ENCODE assay signal across 9 mouse cellular contexts in genomic region chr4:136247386-136247728, GRCm38 (mm10). TPM values are rescaled to one million over a fixed set of nuclear protein-coding genes. Genes with fewer than 3 reads are reported as not detected.
A peak's percentile ranks its signal among the peaks of the same experiment; 100 is the strongest.
DNase-seq lines count a peak whose midpoint lies in the region; ATAC-seq and TF ChIP-seq lines count a peak whose summit lies in the region.
"Had no signal": no experiment of that assay in that cellular context is flagged by ENCODE, and none has a peak within 500 bp of the region (broad histone marks: within the 10 kb centered on the region; RNA-seq: fewer than 3 reads in every experiment).

No protein-coding gene starts in this region.

- peak overlapping the region; percentile 93 for H3K4me2 ChIP-seq in limb, embryonic 14.5 days (replicated peaks; ENCODE audit: low read depth, low read length, severe bottlenecking)
- H3K4me2 ChIP-seq in stomach, embryonic 15.5 days: peak overlapping the region; percentile 93

- under 1% methylated on average over 14 of the region's 14 CpGs for WGBS in limb, embryonic 14.5 days
- 3% methylated on average over 14 of the region's 14 CpGs for WGBS in stomach, embryonic 15.5 days

- H3K9me3 ChIP-seq in megakaryocyte, embryonic 14.5 days: no peaks in the 10 kb centered on the region
- no peaks in the 10 kb centered on the region for H3K9me3 ChIP-seq in limb, embryonic 14.5 days (ENCODE audit: control insufficient read depth, low read length)
- no peaks in the 10 kb centered on the region for H3K9me3 ChIP-seq in stomach, embryonic 15.5 days

- no peak for DNase-seq in frontal cortex, postnatal 10 days (ENCODE audit: low spot score in 2 of 2)
- no peak for DNase-seq in limb, embryonic 14.5 days (ENCODE audit: low spot score)
- no peak for DNase-seq in adrenal gland, postnatal 10 days
- DNase-seq in adrenal gland, adult (ENCODE audit: inconsistent age in 2 of 2, low spot score in 1 of 2): no peak

- no peak for TF ChIP-seq POLR2A in limb, embryonic 14.5 days (IDR thresholded peaks at IDR 0.05; ENCODE audit: borderline replicate concordance, extremely low read depth, insufficient read depth, insufficient read length)

- no peaks in the 10 kb centered on the region for H3K36me3 ChIP-seq in megakaryocyte, embryonic 14.5 days (replicated peaks; ENCODE audit: low read length)
- H3K36me3 ChIP-seq in limb, embryonic 14.5 days (ENCODE audit: control insufficient read depth, insufficient read depth, low read length): peaks cover 30% of the 10 kb centered on the region
- no peaks in the 10 kb centered on the region; the same call in 1 of the 2 replicates for H3K36me3 ChIP-seq in stomach, embryonic 15.5 days

- H3K27me3 ChIP-seq in megakaryocyte, embryonic 14.5 days (replicated peaks): peaks cover 95% of the 10 kb centered on the region
- H3K27me3 ChIP-seq in limb, embryonic 14.5 days (ENCODE audit: control insufficient read depth, insufficient read depth, low read length): peaks cover 53% of the 10 kb centered on the region
- H3K27me3 ChIP-seq in stomach, embryonic 15.5 days (replicated peaks): peaks cover 25% of the 10 kb centered on the region

- H3K4me3 ChIP-seq in megakaryocyte, embryonic 14.5 days (replicated peaks): peak overlapping the region; percentile 81
- H3K4me3 ChIP-seq in limb, embryonic 14.5 days (replicated peaks; ENCODE audit: low read length): peak overlapping the region; percentile 51
- peak overlapping the region; percentile 49 for H3K4me3 ChIP-seq in stomach, embryonic 15.5 days (replicated peaks)

- no peak overlapping the region for H3K27ac ChIP-seq in limb, embryonic 14.5 days (replicated peaks; ENCODE audit: low read depth, low read length)
- no peak overlapping the region for H3K27ac ChIP-seq in stomach, embryonic 15.5 days

- peak; percentile 41; the same call in 1 of the 2 replicates for ATAC-seq in frontal cortex, adult (ENCODE audit: low TSS enrichment)
- ATAC-seq in megakaryocyte, adult 5-6 weeks (ENCODE audit: poor library complexity, severe bottlenecking): no peak
- ATAC-seq in limb, embryonic 14.5 days (ENCODE audit: low FRiP score, low read depth): 0 out of 2 replicates have a peak, but pooled peaks have one; percentile 16
- no peak for ATAC-seq in stomach, embryonic 15.5 days (ENCODE audit: insufficient read depth, low FRiP score, low read depth)

- peak overlapping the region; percentile 58; the same call in 1 of the 2 replicates for H3K9ac ChIP-seq in limb, embryonic 14.5 days (ENCODE audit: low read depth, low read length, severe bottlenecking)
- H3K9ac ChIP-seq in stomach, embryonic 15.5 days: 0 out of 2 replicates have a peak overlapping the region, but pooled peaks have one; percentile 46

- H3K4me1 ChIP-seq in megakaryocyte, embryonic 14.5 days: peaks cover 35% of the 10 kb centered on the region
- peaks cover 36% of the 10 kb centered on the region for H3K4me1 ChIP-seq in limb, embryonic 14.5 days (ENCODE audit: control insufficient read depth, insufficient read depth, low read length)
- H3K4me1 ChIP-seq in stomach, embryonic 15.5 days: peaks cover 42% of the 10 kb centered on the region

RNA-seq across cellular contexts. Expression of gene Tcea3, which starts 0.2 kb away (rescaled TPM):
- polyA plus RNA-seq in megakaryocyte, embryonic 14.5 days (2012; ENCODE audit: insufficient read depth, low replicate concordance): not detected in 2 replicates
- total RNA-seq in megakaryocyte, adult 5-6 weeks (2015): 5.6 and 6.0 TPM in 2 replicates
- 3.5 and 7.2 TPM in 2 replicates for total RNA-seq in megakaryocyte, adult 5-6 weeks (2017)
- 4.7 and 8.0 TPM in 2 replicates for polyA plus RNA-seq in limb, embryonic 14.5 days (2012; rRNA removed)
- polyA plus RNA-seq in limb, embryonic 14.5 days (2014; fragmentation: Nextera tagmentation; extraction: Ambion mirVana): 17.4 and 20.6 TPM in 2 replicates
- polyA plus RNA-seq in stomach, embryonic 15.5 days (2015; fragmentation: Nextera tagmentation; extraction: Ambion mirVana): 18.9 and 20.8 TPM in 2 replicates
- total RNA-seq in adrenal gland, postnatal 10 days (2021): 10 to 100 TPM; 15.1 to 22.7 TPM
- total RNA-seq: hematopoietic stem cell, adult 5-6 weeks had no signal

RNA-seq across cellular contexts. Expression of gene Zfp46, which starts 37.1 kb away (rescaled TPM):
- 1.9 and 3.7 TPM in 2 replicates for polyA plus RNA-seq in megakaryocyte, embryonic 14.5 days (2012; ENCODE audit: insufficient read depth, low replicate concordance)
- 4.2 and 4.5 TPM in 2 replicates for total RNA-seq in megakaryocyte, adult 5-6 weeks (2015)
- 8.1 and 9.3 TPM in 2 replicates for total RNA-seq in megakaryocyte, adult 5-6 weeks (2017)
- 39.6 and 47.0 TPM in 2 replicates for polyA plus RNA-seq in limb, embryonic 14.5 days (2012; rRNA removed)
- 28.2 and 30.2 TPM in 2 replicates for polyA plus RNA-seq in limb, embryonic 14.5 days (2014; fragmentation: Nextera tagmentation; extraction: Ambion mirVana)
- polyA plus RNA-seq in stomach, embryonic 15.5 days (2015; fragmentation: Nextera tagmentation; extraction: Ambion mirVana): 20.3 and 21.0 TPM in 2 replicates
- 10 to 100 TPM; 23.3 to 33.0 TPM for total RNA-seq in adrenal gland, postnatal 10 days (2021)

RNA-seq across cellular contexts. Expression of gene Asap3, which starts 41.2 kb away (rescaled TPM):
- polyA plus RNA-seq in megakaryocyte, embryonic 14.5 days (2012; ENCODE audit: insufficient read depth, low replicate concordance): not detected in 2 replicates
- not detected in 2 replicates for total RNA-seq in megakaryocyte, adult 5-6 weeks (2015)
- 0.04 TPM in 1 of 2 replicates, not detected in the other for total RNA-seq in megakaryocyte, adult 5-6 weeks (2017)
- 22.9 and 26.6 TPM in 2 replicates for polyA plus RNA-seq in limb, embryonic 14.5 days (2012; rRNA removed)
- 12.0 and 14.6 TPM in 2 replicates for polyA plus RNA-seq in limb, embryonic 14.5 days (2014; fragmentation: Nextera tagmentation; extraction: Ambion mirVana)
- 6.4 and 7.8 TPM in 2 replicates for polyA plus RNA-seq in stomach, embryonic 15.5 days (2015; fragmentation: Nextera tagmentation; extraction: Ambion mirVana)
- 1 to 10 TPM; 5.0 to 7.9 TPM for total RNA-seq in adrenal gland, postnatal 10 days (2021)

Comparison
In these comparisons a context has a peak if more than half of its experiments do, and no peak if none do; other contexts are left out.
1. ATAC-seq: peak in frontal cortex, adult (single experiment) and limb, embryonic 14.5 days (single experiment); none in megakaryocyte, adult 5-6 weeks (single experiment) and stomach, embryonic 15.5 days (single experiment).
2. Peak in every context shown above with its lines, with median percentiles within 50 percentile points of each other: H3K4me3 ChIP-seq.